Mouse (Mus musculus): ENCODE measurements at regions not wholly inside any gene's neighbourhood (a gene's known extent, or its start where the extent isn't known, plus 50 kb on each side); places are given as distances from the start of the nearest gene placed in this dataset.
"Not testable (repeated sequence)": the region's sequence is repeated elsewhere in the genome, so short reads cannot be mapped to it uniquely, and the experiment has no call there.

DNA sequence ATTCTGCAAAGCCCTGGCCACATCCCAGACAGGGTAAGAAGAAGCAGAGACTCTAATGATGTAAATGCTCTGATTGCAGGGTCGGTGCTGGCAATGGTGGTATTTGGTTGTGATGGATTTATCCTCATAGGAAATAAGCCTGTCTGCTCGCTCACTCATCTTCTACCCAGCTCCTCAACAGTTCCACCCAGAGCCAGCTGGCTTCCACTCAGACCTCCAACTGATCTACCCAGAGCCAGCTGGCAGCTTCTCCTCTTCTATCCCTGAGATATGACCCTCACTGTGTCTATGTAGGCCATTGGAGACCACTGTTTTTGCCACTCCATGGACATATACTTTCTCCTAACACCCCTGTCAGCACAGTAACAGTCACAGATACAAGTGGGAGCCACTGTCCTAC, 231.4 kb downstream of the Lpin1 start:
- ATAC-seq (ENCODE audit: insufficient number of reproducible peaks, low FRiP score, low TSS enrichment): no peak

DNA sequence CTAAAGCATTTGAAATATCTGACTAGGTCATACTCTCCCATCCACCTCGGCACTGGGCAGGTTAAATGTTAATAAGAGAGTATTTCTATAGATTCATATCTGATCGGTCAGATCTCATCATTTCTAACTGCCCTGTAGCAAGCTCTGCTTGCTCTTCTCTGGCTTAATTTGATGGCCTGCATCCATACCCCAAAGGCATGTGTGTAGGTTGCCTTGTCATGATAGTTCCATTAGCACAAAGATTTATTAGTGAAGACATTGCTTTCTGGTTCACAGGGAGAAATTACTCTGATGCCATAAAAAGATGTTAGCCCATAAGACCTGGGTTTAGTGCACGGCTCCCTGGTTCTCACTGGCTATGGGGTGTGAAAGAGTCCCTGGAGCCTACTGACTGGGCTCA, 232.3 kb downstream of the Lpin1 start:
- no peak for ATAC-seq (ENCODE audit: insufficient number of reproducible peaks, low FRiP score, low TSS enrichment)

DNA sequence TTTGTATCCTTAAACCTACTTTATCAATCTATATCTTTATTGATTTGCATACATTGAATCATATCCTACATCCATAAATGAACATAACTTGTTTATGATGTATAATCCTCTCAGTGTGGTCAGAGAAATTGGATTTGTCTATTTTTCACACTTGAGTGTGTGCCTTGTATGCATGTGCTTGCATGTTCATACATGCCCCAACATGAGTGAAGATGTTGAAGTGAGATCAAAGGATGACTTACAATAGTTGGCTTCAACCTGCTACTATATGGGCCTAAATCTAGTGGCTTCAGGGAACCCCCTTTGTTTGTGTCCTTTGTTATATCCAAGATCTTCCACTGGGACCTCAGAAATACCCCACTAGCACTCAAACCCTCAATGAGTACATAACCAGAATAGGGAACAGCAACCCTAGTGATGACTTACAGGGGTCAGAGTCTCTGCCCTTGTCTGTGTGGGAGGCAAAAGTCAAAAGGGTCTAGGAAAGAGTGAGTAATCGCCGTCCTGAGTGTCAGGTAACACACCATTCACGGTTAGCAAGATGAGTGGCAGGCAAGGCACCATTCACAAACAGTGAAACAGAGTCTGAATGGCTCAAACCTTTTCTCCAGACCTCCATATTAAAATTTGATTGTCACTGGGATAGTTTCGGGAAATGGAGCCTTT, 236.3 kb downstream of the Lpin1 start:
- no peak for ATAC-seq (ENCODE audit: insufficient number of reproducible peaks, low FRiP score, low TSS enrichment)

DNA sequence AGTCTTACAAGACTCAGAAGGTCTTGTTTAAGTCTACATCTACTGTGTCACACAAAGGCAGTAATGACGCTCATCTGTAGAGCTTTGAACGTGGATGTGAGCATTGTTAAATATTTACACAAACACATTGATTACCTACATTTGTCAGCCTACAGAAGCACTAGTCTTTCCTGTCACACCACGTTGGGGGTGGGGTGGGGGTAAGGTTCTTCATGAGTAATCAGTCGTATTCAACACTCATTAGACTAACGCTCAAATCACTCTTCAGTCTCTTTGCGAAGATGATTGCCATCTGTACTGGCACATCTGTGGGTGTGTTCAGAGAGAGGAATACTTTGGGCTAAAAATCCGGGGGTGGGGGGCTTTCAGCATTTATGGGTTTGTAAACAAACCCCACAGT, 240.7 kb downstream of the Lpin1 start:
- no peak for ATAC-seq (ENCODE audit: insufficient number of reproducible peaks, low FRiP score, low TSS enrichment)

DNA sequence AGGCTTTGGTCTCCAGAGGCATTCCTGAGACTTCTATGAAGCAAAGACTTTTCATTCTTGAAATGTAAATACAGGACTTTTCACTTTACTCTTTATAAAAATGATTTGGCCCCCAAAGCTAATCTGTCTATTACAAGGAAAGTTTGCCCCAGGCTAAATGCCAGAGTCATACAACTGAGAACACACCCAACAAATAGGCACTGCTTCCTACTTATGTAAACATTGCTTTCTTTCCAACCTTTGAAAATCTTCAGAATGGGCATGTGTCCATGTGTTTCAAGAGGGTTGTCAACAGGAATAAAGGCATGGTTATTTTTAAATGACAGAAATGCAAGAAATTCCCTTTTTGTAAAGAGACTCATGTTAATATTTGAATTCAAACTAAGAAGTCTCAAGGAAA, 248.4 kb downstream of the Lpin1 start:
- ATAC-seq (ENCODE audit: insufficient number of reproducible peaks, low FRiP score, low TSS enrichment): no peak

DNA sequence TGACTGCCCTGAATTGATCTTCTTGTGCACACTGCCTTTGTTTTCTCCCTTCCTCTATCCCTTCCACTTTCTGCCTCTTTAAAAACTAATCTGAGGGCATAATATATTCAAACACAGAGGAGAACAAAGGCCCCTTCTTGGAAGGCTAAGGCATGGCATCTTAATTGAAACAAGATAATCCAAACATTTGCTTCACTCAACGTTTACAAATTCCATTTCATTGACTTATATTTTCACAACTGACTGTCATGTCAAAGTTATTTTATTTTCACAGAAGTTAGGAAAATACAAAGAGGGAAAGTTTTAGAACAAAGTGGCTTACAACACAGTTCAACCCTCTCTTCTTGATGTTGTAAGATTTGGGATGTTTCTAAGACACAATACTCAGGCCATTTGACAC, 251.9 kb downstream of the Lpin1 start:
- ATAC-seq (ENCODE audit: insufficient number of reproducible peaks, low FRiP score, low TSS enrichment): no peak

DNA sequence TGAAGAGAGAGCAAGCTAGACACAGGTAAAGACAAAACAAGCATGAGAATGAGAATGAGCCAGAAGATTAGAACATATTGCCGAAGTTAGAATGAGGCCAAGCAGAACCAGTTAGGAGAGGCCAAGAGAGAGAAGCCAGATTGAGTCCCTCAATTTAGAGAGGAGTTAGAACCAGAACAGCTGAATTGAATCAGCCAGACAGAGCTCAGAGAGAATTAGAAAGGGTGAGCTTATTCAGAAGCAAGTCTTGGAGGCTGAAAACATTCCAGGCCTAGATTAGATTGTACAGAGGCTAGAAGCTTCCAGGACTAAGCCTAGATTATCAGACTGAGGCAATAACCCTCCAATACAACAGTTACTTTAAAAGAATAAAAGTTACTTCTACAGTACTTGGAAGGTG, 256.1 kb downstream of the Lpin1 start:
- no peak for ATAC-seq (ENCODE audit: insufficient number of reproducible peaks, low FRiP score, low TSS enrichment)

DNA sequence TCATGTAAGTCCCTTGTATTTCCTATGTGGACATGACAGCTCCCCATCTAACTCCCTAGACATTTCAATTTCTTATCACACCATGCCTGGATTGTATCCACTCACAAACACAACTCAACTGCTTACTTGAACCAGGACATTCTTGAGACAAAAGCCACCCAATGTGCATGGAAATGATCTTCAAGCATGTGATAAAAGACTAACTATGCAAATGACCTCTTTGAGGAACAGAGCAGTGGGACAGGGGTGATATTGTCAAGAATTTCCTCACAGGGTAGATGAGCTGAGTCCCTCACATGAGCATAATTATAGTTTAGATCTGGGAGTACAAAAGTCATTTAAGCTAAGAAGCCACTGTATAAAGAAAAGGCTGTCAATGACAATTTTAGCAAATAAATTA, 259.0 kb downstream of the Lpin1 start:
- ATAC-seq (ENCODE audit: insufficient number of reproducible peaks, low FRiP score, low TSS enrichment): no peak

DNA sequence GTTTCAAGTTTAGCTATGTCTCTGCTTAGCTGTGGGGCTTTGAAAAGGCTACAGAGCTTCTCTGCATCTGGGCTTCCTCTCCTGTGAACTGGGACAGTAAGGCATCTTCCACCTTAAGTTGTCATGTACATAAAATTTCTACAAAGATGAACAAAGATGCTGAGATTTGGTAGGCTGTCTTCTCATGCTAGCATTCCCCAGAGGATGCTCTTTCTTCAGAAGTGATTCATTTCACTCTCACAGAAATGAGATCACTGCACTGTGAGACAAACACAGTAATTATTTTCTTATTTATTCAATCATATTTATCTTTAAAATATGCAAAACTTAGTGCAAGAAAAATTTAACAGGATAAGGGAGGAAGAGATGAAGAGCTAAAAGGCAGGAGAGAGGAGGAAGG, 261.5 kb downstream of the Lpin1 start:
- no peak for ATAC-seq (ENCODE audit: insufficient number of reproducible peaks, low FRiP score, low TSS enrichment)

DNA sequence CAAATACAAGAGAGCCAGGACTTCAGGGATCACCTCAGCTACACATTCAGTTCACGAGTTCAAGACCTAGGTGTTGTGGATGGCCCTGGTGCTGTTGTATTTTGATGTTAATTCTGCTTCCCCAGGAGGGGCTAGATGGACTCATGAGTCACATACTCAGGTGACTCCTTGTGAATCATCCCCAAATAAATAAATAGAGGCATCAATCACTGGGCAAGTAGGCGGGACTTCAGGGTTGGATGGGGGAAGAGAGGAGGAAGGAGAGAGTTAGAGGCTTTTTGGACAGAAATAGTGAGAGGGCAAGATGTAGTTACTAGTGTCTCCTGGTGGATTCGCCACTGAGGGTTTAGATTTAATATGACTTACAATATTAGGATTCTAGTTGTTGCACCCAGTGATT, 266.7 kb downstream of the Lpin1 start:
- no peak for ATAC-seq (ENCODE audit: insufficient number of reproducible peaks, low FRiP score, low TSS enrichment)

DNA sequence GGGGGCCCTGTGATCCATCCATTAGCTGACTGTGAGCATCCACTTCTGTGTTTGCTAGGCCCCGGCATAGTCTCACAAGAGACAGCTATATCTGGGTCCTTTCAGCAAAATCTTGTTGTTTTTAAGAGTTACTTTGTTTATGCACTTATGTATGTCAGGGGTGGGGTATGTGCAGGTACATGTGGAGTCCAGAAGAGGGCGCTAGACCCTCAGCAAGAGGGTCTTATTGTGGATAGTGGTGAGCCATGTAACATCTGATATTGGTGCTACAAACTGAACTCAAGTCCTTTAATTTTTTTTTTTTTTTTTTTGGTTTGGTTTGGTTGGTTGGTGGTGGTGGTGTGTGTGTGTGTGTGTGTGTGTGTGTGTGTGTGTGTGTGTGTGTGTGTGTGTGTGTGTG, 268.7 kb downstream of the Lpin1 start:
- not testable (repeated sequence) for ATAC-seq (ENCODE audit: insufficient number of reproducible peaks, low FRiP score, low TSS enrichment)

DNA sequence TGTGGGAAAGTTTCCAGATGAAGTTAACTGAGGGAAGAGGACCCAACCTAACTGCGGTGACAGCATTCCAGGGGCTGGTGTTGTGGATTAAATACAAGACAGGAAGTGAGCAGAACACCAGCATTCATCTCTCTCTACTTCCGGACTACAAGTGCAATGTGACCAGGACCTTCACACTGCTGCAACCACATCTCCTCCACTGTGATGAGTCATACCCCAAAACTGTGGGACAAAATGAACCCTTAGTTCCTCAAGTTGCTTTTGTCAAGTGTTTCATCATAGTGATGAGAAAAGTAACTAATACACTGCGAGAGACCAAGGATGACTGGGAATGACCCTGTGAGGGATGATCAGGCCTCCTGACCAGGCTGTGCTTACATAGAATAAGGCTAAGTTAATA, 279.3 kb downstream of the Lpin1 start:
- ATAC-seq (ENCODE audit: insufficient number of reproducible peaks, low FRiP score, low TSS enrichment): no peak

DNA sequence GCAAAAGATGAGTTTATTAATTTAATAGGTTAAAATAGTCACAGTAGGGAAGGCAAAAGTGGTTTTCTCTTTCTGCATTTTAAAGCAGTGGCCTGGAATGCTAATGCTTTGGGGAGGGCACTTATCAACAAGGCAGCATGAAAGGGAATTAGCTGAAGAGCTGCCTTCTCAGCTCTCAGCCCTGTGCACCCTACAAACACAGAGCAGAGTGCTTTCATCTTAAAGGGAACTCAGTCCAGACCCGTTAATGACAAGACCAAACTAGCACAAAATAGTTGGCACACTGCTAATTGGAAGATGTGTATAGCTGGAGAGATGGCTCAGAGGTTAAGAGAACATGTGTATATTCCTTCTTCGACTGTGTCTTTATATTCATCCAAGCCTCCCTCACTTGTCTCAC, 281.6 kb downstream of the Lpin1 start:
- ATAC-seq (ENCODE audit: insufficient number of reproducible peaks, low FRiP score, low TSS enrichment): no peak

DNA sequence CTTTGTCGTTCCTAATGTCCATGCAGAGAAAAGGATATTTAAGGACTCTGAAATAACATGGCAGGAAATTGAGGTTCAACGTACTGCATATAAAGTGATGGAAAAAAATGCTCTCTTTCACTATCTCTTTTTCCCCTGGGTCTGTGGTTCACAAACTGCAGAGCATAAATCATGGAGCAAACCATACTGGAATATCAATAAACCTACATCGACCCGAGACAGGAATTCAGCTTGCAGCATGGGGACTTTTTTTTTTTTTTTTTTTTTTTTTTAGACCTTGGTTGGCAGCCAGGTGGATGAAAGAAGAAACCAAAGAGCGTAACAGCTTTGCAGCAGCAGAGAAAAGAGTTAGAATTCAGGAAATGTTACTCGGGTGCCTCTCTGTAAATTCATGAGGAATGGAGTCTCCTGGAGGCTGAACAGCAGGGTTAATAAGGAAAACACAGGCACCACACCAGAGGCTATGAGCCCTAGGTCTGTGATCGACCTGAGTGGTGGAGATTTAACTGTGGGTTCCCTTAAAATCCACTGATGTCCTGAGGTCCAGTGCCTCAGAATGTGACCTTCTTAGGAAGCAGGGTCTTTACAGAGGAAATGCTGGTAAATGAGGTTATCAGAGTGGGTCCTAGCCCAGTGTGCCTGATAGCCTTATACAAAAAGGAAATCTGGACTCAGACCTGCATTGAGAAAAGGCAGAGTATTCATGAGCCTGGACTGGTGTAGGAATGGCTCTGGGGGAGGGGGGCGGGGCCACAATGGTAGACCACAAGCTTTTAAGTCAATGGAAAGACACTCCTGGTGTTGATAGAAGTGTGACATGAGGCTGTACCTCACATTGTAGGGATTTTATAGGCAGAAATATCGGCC, 290.0 kb downstream of the Lpin1 start:
- no peak for ATAC-seq (ENCODE audit: insufficient number of reproducible peaks, low FRiP score, low TSS enrichment)

DNA sequence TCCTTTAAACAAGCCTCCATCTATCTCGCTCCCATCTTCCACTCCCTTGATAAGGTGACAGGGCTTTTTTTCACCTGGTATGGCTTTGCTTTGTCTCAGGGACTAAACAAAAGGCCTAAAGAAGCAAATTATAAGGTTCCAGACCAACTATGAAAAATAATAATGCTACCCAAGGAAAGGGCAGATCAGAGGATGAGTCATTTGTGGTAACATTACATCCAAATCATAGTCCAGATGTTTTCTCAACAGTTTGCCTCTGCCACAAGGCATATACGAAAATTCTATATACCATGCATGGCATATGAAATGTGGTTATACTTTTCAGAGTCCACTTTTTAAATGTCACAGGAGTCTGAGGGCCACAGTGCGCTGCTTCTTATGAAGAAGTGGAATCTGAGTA, 302.7 kb downstream of the Lpin1 start:
- ATAC-seq (ENCODE audit: insufficient number of reproducible peaks, low FRiP score, low TSS enrichment): no peak

DNA sequence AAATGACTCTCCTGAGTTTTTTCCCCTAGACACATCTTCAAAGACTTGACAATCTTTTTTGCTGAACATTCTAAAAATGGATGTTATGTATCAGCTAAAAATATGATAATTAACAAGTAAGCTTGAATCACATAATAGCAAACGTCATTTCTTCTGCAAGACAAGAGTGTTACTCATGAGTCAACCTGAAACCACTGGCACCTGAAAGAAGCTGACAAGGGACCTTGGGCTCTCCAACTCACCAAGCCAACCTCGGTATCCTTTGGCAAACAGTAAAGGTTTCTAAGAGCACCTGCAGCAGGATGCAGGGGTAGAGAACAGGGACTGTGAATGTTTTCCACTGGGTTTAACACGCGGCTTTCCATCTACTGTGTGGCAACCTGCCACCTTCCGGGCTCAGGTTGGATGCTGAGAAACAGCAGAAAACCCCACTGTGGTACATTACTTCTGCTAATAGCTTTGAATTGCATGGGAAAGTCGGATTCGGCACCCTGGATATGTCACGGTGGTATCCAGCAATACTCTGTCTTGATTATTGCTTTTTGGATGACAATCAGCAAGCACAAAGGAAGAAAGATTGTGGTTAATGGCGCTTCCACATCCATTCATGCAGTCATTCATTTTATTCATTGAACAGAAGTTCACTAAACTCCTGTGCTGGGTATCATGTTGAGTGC, 305.9 kb downstream of the Lpin1 start:
- no peak for ATAC-seq (ENCODE audit: insufficient number of reproducible peaks, low FRiP score, low TSS enrichment)

DNA sequence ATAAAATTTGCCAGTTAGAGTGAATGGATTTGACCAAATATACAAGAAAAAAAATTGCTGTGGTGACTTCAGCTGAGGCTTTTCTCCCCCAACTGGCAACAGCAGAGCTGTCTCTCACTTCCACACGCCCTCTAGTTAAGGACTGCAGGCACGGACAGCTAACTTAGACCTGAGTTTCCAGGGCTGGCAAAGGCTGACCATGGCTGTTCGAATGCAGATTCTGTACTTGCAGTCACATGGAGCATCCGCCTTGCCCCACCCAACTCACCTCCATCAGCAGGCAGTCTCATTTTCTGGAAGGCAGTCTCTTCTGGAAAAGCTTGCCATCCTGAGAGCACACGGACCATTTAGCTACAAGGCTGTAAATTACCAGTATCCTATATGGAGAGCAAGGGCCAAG, 325.7 kb downstream of the Lpin1 start:
- ATAC-seq (ENCODE audit: insufficient number of reproducible peaks, low FRiP score, low TSS enrichment): no peak

DNA sequence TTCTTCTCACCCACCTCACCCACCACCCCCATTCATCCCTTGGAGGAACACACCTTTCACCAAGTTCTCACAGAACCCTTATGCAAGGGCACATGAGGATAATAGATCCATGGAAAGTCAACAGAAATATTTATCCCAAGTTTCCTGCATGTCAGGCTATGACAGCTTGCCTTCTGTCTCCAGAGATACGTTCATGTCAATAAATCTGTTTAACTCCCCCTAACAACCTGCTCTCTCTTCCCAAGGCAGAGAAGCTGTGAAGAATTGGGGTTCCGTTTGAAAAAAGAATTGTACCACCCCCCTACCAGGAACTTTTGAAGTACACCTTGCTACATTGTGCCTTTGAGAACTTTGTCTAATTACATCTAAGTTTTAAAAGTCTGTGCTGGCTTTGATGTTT, 331.6 kb downstream of the Lpin1 start:
- ATAC-seq (ENCODE audit: insufficient number of reproducible peaks, low FRiP score, low TSS enrichment): no peak

DNA sequence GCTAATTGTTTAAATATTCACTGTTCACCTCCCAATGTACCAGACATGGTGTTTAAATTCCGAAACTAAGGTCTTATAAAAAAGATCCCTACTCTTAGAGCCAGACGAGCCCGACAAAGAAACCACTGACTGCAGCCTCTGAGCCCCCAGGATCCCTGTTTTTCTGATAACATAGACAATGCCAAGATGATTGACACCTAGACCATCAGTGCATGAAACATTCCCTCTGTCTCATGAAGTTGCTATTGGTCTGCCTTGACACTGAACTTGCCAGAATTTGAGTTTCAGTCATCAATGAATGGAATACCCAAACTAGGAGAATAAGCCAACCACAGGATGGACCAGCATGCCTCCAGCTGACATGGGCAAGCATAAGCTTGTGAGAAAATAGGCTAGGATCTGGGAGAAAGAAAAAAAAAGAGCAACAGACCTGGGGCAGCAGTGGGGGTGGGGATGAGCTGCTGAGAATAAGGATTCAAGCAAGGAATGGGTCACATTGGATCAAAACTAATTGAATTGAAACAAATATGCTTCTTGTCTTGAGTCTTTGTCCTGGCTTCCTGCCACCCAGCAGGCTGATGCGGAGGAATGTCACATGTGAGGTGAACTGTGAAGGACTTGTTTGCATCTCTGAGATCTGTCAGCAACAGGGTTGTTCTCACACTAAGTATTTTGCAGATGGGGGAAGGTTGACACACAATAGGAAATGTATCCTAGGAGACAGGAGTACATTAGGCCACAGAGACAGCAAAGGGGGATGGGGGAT, 333.0 kb downstream of the Lpin1 start:
- ATAC-seq (ENCODE audit: insufficient number of reproducible peaks, low FRiP score, low TSS enrichment): no peak

DNA sequence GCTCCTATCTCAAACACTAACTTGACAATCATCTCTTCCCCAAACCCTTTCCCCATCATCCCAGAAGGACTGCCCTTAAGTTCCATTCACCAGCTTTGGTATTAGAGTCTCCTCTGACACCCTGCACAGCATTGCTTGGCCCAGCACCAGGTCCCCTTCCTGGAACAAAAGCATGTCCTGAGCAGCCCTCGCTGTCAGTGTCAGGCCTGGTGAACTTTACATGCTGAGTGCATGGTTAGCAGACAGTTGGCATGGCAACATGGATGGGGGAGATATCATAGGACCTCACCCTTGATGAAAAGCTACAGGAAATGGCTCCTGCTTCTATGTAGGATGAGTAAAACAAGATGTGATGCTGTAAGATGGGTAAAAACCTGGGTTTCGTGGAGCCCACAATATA, 333.6 kb downstream of the Lpin1 start:
- ATAC-seq (ENCODE audit: insufficient number of reproducible peaks, low FRiP score, low TSS enrichment): no peak

DNA sequence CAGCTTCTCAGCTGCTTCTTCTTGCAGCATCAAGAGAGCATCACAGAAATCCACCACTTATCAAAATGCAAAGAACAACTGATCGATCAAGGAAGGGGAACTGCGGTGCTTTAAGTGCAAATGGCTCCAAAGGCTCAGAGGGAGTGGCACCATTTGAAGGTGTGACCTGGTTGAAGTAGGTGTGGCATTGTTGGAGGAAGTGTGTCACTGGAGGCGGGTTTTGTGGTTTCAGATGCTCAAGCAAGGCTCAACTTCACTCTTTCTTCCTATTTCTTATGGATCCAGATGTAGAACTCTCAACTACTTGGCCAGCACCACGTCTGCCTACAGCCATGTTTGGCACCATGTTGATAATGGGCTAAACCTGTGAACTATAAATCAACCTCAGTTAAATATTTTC, 334.5 kb downstream of the Lpin1 start:
- no peak for ATAC-seq (ENCODE audit: insufficient number of reproducible peaks, low FRiP score, low TSS enrichment)

Measured in cerebellum, adult (tissue).